Mouse (Mus musculus): Measurements from ENCODE around the gene Negr1. TPM values are rescaled to one million over a fixed set of nuclear protein-coding genes. Genes with fewer than 3 reads are reported as not detected.

Gene Negr1
- total RNA-seq, 2 experiments from 2014 or later, result 127 to 141 TPM

DNA sequence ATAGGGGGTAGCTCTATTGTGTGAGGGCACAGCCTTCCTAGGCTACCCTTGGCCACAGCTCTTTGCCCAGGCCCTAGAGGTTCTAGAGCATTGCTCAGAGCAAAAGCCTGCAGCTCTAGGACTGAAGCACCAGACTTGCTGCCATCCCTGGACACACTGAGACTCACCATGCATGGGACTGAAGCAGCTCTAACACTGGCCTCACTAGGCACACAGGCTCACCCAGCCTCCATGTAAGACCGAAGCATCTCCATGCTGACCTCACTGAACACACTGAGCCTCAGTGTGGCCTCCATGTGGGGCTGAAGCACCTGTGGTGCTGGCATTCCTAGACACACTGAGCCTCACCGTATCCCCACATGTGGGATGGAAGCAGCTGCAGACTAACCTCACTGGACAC is 101.0 kb downstream of the Negr1 start:
- DNase-seq (ENCODE audit: extremely low spot score in 1 of 2, low spot score in 1 of 2), result no peak

GRCm38 (mm10) chr3:156672560-156672959 is 111.0 kb downstream of the Negr1 start:
- no peak for DNase-seq (ENCODE audit: extremely low spot score in 1 of 2, low spot score in 1 of 2)

- DNase-seq (ENCODE audit: extremely low spot score in 1 of 2, low spot score in 1 of 2), result no peak
Observed at GRCm38 (mm10) chr3:156690059-156690605, 128.5 kb downstream of the Negr1 start.

DNA sequence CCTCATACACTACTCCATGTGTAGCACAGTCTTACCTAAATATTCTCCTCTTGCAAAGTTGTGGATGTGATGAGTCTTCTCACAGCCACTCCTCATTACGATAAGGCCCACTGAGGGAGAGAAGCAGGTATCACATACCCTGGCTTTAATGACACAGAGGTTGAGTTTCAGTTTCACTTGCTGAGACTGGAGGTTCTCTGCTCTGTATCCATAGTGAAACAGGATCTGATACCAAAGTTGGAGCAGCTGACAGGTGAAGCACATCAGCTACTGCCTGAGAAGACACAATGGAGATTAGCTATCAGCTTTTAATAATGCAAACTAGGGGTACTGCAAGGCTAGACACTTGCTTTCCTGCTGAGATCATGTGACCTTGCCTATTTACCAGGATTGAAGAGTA is 137.1 kb downstream of the Negr1 start:
- DNase-seq (ENCODE audit: extremely low spot score in 1 of 2, low spot score in 1 of 2), result no peak

GRCm38 (mm10) chr3:156703241-156703640 is 141.6 kb downstream of the Negr1 start:
- no peak for DNase-seq (ENCODE audit: extremely low spot score in 1 of 2, low spot score in 1 of 2)

DNA sequence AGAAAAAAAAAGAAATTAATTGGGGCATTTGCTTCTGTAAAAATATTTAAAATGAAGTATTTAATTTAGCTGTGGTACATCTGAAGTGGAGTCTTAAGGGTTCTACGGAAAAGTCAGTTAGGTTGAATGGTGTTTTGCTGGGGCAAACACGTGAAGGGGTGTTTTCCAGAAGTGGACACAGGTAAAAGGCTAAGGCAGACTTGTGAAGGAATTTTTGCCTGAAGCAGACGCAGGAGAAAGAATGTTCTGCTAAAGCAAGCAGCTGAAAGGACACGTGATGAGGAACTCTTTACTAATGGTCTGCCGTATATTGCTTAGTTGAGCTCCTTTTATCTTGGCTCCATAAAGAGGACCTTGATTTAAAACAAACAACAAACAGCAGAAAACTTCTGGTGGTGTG is 148.6 kb downstream of the Negr1 start:
- no peak for DNase-seq (ENCODE audit: extremely low spot score in 1 of 2, low spot score in 1 of 2)

DNA sequence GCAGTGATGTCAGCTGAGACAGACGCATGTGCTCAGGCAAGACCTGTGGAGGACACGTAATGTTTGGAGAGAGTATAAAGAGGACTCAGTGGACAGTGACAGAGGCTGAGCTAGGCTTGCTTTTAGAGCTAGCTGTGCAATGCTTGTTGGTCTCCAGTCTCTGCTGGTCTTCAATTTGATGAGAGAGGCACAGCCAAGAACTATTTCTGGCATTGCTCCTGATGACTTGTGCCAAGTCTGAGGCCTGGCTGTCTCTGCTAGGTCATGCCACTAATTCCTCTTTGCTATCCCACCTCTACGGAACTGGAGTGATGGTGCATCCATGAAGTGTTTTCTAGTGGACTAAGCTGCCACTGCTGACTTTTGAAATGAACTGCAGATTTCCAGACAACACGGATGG is 149.1 kb downstream of the Negr1 start:
- no peak for DNase-seq (ENCODE audit: extremely low spot score in 1 of 2, low spot score in 1 of 2)

DNA sequence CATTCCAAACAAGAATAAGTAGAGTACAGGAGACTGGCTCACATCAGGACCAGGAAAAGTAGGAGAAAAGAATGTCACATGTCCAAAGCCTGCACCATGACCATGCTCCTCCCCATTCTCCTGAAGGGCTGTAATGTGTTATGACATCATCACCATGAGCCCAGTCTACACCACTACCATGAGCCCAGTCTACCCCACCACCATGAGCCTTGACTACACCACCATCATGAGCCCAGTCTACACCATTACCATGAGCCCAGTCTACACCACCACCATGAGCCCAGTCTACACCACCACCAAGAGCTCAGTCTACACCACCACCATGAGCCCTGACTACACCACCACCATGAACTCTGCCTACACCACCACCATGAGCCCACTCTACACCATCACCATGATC is 174.7 kb downstream of the Negr1 start:
- no peak for DNase-seq (ENCODE audit: extremely low spot score in 1 of 2, low spot score in 1 of 2)

DNA sequence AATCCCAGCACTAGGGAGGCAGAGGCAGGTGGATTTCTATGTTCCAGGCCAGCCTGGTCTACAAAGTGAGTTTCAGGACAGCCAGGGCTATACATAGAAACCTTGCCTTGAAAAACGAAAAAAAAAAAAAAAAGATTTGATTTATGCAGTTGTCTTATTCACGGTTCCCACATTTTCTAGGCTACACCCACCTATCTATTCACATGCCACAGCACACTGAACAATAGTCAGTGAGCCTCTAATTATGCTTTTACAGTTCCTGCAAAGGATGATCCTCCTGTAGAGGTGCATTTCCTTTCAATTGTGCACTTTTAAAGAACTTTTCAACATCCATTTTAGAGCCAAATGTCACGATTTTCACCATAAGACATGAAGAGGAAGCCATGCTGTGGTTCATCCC is 177.9 kb downstream of the Negr1 start:
- no peak for DNase-seq (ENCODE audit: extremely low spot score in 1 of 2, low spot score in 1 of 2)

GRCm38 (mm10) chr3:156743266-156743665 is 181.7 kb downstream of the Negr1 start:
- DNase-seq (ENCODE audit: extremely low spot score in 1 of 2, low spot score in 1 of 2), result no peak

- no peak for DNase-seq (ENCODE audit: extremely low spot score in 1 of 2, low spot score in 1 of 2)
Observed at GRCm38 (mm10) chr3:156745218-156745770, 183.7 kb downstream of the Negr1 start.

- no peak for DNase-seq (ENCODE audit: extremely low spot score in 1 of 2, low spot score in 1 of 2)
Observed at GRCm38 (mm10) chr3:156747456-156747855, 185.9 kb downstream of the Negr1 start.

DNA sequence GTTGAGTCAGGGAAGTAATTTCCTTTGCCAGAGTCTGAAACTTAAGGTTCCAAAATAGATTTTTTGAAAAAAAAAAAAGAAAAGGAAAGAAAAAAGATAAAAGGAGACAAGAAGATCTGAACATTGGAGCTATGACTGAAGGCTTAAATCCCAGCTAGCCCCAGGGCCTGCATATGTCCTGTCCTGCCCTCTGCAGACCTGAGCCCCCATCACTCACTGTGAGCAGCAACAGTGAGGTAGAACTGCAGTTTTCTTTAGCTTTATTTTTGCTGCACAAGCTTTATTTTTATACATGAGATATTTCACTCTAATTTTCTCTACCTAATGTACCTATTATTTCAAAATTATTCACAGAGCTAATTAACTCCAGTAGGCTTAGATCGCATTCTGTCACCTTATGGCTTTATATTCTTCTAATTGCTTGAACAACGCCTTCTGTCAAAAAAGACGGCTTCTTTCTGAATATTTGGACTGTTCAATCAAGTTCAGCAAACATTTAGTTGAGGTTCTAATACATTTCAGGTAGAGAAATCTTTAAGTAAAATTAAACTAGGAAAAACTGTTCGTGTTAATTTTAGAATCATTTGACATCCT is 192.3 kb downstream of the Negr1 start:
- no peak for DNase-seq (ENCODE audit: extremely low spot score in 1 of 2, low spot score in 1 of 2)

DNA sequence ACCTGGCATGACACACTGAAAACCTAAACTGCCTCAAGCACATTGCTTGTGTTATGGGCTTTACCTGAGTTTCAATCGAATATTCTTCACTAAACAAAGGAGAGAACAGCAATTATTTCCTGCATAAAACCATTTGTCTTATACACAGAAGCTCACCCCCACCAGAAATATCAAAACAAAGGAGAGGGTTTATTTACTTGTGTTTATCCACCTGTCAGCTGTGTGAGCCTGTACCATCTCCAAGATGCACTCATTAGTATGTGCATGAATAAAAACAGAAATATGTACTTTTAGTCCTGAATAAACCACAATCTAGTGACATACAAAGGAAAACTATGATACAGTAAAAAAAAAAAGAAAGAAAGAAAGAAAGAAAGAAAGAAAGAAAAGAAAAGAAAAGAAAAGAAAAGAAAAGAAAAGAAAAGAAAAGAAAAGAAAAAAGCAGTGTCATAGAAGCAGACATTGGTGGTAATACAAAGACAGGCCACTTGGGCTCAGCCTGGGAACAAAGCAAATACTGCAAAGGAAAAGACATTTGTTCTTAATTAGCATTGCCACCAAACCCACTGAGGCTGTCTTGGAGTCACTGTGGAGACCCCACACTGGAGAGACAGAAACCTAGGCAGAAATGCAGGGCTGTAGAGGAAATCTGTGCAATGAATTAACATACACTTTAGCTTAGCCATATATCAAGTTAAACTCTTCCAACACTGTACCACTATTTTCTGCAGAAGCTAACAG is 193.4 kb downstream of the Negr1 start:
- no peak for DNase-seq (ENCODE audit: extremely low spot score in 1 of 2, low spot score in 1 of 2)

DNA sequence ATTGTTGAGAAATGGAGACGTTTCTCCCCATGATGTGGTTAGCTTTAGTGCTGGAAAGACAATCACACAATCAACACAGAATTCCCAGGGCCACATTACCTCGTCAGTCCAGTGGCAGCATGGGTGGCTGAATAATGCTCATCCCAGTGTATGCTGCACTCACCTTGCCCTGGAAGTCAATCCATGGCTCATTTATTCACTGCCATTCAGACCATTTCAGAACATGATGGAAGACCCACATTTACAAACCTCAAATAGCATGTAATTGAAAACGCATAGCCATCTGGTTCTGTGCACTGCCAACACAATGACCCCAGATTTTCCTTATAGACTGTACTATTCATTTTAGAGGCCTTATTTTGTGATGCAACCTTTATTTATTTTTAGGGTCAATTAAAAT is 203.4 kb downstream of the Negr1 start:
- no peak for DNase-seq (ENCODE audit: extremely low spot score in 1 of 2, low spot score in 1 of 2)

GRCm38 (mm10) chr3:156766171-156766845 is 204.7 kb downstream of the Negr1 start:
- no peak for DNase-seq (ENCODE audit: extremely low spot score in 1 of 2, low spot score in 1 of 2)

DNA sequence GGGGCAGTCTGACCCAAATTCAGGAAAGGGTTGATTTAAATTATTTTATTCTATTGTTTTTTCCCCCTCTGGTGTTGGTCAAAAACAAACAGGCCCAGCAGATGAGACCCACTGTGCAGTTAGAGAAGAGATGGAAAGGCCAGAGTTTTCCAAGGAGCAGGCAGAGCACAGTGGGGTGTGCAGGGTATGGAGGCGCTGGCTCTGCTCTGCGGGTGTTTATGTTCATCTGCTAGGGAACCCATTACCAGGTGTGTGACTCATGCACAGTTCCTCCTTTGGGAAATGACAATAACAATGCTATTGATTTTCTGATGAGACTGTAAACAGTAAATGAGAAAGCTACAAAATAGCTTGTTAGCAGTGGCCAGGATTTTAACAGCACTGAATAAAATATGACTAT is 210.0 kb downstream of the Negr1 start:
- no peak for DNase-seq (ENCODE audit: extremely low spot score in 1 of 2, low spot score in 1 of 2)

DNA sequence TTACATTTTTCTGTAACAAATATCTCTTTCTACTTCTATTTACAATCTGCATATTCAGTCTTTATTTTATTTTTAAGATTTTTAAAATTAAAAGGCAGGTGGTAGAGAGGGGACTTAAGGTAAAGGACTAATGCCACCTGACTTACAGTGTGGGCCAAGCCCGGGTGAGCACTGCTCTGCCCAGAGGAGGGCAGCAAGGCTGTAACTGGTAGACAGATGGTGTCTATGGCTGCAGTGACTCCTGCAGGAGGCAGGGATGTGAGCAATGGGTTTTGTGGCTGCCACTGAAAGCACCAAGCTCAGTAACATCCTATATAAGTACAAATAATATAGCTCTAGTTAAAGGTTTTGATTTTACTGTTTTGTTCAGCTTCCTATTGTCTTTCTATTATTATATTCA is 210.5 kb downstream of the Negr1 start:
- DNase-seq (ENCODE audit: extremely low spot score in 1 of 2, low spot score in 1 of 2), result no peak

GRCm38 (mm10) chr3:156784309-156784852 is 222.8 kb downstream of the Negr1 start:
- no peak for DNase-seq (ENCODE audit: extremely low spot score in 1 of 2, low spot score in 1 of 2)

DNA sequence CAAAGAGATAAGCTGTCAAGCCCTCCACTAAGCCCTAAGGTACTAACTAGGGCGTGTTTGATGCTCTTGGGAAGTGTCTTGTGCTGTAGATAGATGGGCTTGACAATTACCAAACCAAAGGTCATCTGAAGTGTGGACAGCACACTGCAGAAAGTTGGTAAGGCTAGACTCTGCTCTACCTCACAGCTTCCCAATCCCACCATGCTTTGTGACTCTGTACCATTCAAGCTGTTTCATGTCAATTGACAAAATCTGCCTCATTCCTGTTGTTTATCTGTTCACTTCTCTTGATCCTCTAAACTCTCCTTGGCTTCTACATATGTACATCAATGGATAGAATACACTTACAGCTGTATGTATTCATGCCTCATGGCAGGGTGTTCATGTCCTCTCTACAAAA is 224.8 kb downstream of the Negr1 start:
- DNase-seq (ENCODE audit: extremely low spot score in 1 of 2, low spot score in 1 of 2), result no peak

DNA sequence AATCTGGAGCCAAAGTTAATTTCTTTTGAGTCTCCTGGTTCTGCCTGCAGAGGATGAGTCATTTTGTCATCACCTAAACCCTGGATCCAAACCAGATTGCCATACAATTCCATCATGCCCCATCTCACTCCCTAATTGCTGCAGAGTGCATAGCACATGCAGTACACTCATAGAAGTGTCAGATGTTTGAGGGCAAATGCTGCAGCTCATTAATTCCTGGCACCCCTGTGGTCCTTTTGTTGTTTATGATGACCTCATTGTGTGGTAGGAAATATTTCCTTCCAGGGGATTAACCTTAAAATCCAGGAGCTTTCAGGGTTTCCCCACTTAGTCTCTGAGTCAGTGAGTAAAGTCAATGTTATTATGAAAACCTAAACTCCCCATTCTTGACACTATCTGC is 229.6 kb downstream of the Negr1 start:
- DNase-seq (ENCODE audit: extremely low spot score in 1 of 2, low spot score in 1 of 2), result no peak
